Mouse (Mus musculus) monocyte, adult 5-6 weeks (primary cell): ENCODE measurements around the gene 9130230L23Rik. TPM values are rescaled to one million over a fixed set of nuclear protein-coding genes. Genes with fewer than 3 reads are reported as not detected.

Source experiments
- ATAC-seq: fragments of 153-309, 156-312 bp; replicated peaks from 2 replicates; pipeline ENCODE4 v1.8.0; 2017; ENCODE audit warnings: mild to moderate bottlenecking; ENCODE audit not compliant: low TSS enrichment, insufficient number of reproducible peaks, severe bottlenecking, poor library complexity, low FRiP score
- total RNA-seq: library from RNA; stranded (forward); fragments of 200-1000, 200-491, 200-594 nt; gene quantifications from 3 replicates; pipeline ENCODE4 v1.2.3, GENCODE M21; 2017

The 9130230L23Rik gene
- total RNA-seq, result 0.11 to 0.87 TPM in 2 of 3 replicates, not detected in the other

DNA sequence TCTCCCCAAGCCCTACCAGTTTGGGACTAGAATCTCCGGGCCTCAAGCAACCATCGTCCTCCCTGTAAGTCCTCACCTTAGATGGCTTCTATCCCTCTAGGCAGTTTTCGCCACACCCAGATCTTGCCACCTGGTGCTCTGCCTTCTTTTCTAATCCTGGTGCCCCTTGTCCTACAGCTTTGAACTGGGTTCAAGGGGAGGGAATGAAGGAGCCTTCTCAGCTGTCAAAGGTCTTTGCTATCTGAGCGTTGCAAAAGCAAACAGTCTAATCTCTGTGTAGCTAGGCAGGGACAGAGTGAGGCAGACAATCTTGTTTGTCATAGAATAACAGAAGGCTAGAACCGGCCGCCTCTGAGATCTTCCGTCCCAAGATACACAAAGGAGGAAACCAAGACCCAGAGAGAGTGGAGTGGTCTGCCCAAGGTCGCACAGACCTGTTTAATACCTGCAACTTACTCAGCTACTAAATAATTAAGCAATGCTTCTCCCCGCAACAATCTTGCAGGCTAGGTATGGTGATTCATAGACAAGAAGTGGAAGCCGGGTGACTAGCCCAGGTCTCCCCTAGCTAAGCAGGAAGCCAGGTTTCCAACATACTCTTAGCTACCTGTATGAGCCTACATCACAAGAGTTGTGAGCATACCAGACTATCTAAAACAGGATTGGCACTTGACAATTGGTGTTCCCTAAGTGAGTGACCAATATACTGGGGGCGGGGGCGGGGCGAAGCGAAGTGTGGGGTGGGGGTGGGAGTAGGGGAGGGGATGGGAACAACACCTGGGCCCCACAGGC lies at the start of gene 9130230L23Rik:
TSS of gene 9130230L23Rik (minus strand) at position 152 of the 792 bp plus-strand sequence.
- no peak for ATAC-seq

DNA sequence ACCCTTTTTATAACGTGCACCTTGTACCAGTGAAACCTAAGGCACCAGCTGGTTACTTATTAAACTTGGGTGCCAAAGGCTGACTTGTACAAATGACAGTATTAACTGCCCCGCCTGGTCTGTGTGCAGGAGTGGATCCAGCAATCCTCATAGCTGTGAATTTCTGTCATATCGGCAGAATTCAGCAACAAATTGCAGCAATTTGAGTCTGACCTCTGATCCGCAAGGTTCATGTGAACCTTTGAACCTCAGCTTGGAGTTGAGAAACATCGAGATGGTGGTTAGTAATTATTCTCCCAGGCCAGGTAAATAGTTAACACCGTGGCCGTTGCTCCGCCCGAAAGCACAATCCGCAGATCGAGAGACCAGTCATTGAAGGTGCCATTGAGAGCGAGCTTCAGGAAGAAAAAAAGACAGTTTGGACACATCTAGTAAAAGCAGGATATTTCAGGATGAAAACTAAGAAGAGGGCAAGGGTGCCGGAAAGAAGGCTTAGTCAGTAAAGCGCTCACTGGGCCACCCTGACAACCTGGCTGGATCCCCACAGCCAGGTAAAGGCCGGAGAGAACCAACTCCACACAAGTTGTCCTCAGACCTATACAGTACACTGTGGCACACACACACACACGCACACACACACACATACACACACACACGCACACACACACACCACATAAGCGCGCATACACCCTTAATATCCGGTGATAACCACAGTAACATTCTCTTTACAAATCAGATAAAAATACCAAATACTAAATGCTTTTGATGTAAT lies 48.9 kb upstream of the 9130230L23Rik start:
- no peak for ATAC-seq

DNA sequence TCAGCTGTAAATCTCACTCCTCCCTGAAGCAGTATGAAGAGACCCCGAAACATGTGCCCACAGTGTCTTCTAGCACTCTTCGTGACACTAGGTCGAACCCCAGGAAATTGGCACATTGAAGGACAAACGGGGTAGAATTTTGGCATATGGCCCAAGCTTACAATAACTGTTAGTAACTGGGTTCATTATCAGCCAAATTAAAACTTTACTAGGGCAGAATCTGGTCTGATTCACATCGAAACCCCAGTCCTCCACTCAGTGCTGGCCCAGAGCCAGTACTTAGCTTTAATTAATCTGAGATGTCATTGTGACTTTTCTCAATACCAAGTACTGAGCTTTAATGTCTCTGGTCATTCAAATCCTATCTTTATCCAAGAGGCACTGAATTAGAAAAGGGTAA lies 46.8 kb upstream of the 9130230L23Rik start:
- no peak for ATAC-seq

DNA sequence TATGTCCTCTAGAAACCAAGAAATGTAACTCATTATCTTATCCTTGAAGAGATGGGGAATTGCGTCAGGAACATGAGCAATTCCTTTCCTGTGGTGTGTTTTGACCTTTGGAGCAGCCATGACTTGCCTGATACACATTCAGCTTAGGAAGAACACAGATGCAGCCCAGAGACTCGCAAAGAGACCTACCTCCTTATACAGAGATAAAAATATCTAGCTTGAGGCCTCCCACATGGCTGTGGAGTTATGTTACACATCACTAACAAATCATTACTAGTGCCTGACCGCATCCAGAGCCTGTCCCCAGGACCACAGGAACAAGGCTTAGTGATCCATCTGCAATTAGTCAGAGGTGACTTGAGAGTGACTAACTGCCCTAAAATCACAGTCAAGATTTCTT lies 42.3 kb upstream of the 9130230L23Rik start:
- ATAC-seq, result no peak

DNA sequence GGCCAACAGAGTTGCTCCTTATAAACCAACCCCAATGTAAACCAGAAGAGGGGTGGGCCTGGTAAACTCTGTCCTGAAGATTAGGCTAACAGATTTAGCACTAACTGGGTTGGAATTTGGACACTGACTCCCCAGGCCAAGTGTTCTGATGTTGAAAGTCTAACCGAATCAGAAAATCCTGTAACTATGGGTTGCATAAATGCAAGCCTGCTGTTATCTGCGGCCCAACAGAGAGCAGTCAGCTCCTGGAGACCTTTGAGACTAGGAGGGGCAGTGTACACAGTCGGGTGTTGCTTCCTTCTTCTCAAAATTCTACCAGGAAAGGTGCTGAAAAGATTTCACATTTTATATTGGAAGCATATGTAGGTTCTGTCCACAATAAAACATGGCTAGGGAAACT lies 39.8 kb upstream of the 9130230L23Rik start:
- no peak for ATAC-seq

DNA sequence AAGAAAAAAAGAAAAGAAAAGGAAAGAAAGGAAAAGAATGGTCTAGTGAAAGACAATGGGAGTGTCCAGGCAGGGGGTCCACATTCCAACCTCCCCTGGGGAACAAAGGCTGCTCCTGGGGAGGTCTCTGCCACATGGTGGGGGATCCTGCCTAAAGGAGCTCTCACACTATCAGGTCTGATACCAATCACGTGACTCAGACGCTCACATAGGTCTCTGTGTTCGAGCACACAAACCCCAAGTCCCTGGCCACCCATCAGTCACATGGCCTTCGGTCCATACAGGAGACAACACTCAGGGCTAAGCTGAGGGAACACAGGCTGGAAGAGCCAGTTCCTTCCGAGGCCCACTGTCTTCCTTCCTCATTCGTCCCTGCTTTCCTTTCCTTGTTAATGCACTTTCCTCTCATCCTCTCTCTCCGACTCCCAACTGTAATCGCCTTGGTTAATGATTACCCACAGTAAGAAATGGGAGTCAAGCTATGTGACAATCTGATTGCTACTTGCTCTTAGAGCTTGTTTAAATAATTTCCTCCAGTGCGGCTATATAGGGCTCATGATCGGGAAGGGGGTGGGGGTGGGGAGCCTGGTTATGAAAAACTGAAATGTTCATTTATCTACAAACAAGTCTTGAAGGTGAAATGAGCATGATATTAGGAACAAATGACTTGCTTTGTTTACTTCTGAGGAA lies 38.7 kb upstream of the 9130230L23Rik start:
- no peak; the same call in 1 of the 2 replicates for ATAC-seq

DNA sequence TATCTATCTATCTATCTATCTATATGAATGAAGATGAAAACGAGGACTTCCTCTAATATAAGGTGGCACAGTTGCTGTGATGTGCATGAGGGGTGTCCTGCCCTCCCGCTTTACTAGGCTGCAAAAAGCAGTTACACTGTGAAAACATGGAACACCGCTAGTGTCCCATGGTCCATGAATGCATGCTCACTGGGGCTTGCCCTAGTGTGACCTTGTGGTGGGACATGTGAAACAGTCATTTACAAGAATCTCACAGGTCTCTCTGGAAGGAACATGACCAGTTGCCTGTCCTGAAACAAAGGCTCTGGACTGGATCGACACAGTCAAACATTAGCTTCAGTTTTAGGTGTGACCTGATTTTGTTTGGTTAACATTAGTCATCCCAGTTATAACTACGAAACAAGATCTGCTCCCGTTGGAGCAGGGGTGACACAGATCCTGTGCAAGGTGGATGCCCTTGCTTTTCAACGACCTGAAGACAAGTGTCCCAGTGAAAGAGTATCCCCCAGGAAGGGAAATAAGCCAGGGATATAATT lies 36.7 kb upstream of the 9130230L23Rik start:
- ATAC-seq, result no peak

DNA sequence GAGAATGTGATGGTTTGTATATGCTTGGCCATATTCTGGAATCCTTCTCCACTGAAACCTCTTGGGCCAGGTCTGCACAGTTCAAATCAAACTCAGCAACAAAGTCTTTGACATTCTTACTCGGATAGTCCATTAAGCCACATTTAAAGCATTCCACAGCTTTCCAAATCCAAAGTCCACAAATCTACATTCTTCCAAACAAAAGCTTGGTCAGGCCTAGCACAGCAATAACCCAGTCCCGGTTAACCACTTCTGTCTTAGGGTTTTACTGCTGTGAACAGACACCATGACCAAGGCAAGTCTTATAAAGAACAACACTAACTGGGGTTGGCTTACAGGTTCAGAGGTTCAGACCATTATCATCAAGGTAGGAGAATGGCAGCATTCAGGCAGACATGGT lies 35.7 kb upstream of the 9130230L23Rik start:
- no peak for ATAC-seq

DNA sequence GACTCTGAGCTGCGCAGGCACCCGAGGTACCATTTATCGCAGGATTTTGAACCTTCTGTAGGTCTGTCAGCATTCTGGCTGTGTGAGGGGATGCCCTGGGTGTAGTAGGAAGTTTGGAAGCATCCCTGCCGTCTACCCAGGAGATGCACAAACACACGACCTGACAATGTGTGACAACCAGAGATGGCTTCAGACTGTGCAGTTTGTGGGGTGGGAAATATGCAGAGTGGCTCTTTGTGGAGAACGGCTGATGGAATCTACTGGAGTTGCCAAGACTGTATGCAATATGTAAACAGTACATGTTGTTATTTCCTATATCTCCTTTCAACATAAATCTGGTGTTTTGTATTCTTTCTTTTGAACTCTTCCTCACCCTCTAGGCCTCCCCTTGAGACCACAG lies 33.0 kb upstream of the 9130230L23Rik start:
- ATAC-seq, result no peak

DNA sequence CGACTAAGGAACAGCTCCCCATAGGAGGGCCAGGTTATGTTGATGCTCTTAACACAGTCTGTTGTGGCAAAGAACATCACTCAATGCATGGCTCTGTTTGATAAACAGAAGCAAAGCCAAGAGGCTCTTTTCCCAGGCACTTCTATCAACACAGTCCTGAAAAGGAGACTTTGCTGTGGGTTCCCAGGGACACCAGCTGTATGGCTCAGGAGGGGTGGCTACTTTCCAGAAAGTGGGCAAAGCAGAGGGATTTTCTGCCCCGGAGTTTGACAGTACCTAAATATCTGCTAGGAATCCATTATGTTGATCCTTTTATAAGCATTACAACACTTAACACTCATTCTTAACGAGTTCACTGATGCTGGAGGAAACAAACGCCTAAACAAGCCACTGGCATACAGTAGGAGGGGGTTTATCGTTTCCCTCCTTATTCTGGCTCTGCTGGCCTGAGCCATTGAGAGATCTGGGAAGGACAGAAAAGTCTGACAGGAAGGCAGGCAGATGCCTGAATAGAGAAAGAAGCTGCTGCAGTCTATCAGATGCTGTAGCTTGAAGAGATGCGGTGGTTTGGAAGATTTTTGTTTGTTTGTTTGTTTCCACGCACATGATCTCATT lies 32.5 kb upstream of the 9130230L23Rik start:
- no peak for ATAC-seq

DNA sequence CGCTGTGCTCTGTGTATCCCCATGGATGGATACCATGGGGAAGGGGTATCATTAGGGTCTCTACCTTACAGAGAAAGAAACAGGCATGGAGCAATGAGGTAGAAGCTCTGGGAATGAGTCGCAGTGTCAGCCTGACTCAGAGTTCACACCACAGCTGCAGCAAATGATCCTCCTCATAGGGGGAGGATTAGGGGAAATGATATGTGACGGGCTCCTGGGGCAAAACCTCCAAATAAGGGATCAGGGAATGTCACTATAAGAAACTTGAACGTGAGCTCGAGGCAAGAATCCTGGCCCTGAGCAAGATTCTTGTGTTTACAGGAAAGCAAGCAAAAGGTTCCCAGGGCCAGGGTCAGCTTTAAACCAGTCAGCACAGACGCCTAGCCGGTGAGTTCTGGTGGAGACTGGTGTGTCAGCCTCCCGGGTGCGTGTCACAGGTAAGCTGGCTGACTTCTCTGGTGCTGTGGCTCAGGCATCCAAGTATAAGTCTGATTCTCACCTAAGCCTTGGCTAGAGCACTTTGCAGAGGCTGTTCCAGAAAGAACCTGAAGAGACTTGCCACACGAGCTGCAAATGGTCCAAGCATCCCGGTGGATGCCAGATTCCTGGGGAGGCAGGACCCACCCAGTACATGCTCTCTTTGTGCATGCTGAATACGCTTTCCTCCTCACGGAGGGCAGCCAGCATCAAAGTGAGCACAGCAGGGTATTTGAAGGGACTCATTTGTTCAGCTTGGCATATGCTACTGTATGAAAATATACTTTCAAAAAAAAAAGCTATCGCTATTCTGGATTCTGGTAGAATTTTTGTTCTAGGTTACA lies 30.5 kb upstream of the 9130230L23Rik start:
- ATAC-seq, result no peak

DNA sequence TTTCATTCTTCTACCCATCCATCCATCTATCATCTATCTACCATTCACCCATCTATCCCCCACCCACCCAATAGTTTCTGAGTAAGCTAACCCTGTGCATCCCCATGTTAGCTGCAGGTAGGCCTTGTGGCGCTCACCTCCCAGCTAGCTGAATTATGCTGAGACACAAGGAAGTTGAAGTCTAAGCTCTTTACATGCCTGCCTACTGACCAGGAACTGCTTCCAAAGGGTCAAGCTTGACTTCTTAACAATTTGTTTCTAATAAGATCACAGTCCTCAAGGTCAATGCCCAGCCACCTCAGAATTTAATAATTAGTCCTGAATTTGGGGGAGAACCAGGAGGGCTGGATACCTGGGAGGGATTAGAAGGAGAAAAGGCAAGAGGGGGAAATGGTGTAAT lies 28.7 kb upstream of the 9130230L23Rik start:
- no peak for ATAC-seq

DNA sequence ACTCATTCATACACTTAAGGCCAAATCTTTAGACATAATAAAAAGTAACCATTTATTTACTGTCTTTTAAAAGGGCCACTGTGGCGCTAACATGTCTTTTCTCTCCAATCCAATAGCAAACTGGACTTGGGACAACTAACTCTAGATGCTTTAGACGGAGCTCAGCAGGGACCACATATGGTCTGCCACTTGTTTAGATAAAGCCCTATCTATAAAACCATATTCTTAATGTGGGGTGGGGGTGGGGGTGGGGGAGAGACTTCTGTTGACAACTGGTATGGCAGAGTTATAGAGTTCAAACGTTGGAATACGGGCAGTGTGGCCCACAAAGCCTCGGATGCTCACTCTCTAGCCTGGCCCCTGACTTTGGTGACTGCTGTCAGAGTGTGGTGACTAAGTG lies 27.6 kb upstream of the 9130230L23Rik start:
- ATAC-seq, result no peak

DNA sequence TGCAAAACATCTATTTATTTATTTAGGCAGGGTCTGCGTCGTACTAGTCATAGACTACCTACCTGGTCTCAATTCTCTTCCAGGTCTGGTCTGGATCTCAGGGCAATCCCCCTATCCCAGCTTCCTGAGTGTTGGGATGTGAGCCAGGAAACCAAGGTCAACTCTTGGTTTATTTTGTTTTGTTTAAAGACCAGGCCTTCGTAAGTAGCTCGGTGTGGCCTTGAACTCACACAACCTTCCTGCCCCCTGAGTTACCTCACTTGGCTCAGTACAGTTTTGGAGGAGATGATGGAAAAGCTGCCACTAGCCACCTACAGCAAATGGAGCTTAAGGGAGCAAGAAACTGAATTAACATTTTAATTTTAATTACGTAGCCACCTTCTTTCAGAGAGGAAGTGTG lies 24.1 kb upstream of the 9130230L23Rik start:
- no peak for ATAC-seq

DNA sequence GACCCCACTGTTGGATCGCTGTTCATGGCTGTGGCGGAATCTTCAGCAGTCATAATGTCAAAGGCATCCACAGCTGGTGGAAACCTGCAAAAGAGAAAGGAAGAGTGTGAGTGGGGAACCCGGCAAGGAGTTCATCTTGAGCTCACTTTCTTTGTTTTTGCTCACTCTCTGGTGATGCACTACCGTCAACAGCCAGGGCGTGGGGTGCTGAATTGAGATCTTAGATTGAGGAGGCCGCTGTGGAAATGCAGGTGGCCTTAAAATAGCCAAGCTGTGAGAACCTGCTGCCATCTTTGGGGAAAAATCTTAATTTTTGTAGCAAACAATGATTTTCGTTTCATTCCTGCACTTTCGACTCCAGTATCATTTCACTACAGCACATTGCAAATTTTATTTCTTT lies 23.1 kb upstream of the 9130230L23Rik start:
- no peak for ATAC-seq

DNA sequence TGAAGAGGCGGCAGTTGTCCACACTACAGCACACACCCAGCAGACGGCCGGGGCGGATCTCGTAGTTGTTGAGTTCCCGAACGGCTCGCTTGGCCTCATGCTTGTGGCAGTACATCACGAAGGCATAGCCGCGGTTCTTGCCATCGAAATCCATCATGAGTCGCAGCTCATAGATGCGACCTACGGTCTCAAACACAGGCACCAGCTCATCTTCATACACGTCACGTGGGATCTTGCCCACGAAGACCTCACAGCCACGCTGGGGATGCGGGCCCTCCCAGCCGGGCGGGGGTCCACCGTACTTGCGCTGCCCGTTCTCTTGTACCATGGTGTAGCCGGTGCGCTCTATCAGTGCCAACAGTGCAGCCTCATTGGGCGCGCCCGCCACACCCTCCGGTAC lies 22.7 kb upstream of the 9130230L23Rik start:
- no peak for ATAC-seq

DNA sequence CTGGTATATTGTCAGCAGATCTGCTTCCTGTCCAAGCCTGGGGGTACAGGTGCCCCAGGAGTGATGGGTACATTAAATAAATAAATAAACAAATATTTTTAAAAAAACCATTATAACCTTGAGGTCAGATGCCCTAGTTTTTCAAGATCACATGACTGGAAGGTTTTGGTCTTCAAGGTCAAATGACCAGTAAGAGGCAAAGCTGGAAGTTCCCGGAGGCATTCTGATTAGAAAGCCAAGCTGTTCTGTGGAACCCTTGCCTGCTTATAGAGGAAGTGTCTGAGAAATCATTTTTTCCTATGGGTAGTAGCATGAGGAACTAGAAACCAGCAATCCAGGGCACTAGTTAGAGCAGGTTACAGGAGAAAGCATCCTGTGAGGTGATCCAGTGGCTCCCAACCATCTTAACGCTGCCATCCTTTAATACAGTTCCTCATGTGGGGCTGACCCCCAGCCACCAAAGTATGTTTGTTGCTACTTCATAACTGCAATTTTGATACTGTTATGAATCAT lies 11.4 kb upstream of the 9130230L23Rik start:
- no peak for ATAC-seq

DNA sequence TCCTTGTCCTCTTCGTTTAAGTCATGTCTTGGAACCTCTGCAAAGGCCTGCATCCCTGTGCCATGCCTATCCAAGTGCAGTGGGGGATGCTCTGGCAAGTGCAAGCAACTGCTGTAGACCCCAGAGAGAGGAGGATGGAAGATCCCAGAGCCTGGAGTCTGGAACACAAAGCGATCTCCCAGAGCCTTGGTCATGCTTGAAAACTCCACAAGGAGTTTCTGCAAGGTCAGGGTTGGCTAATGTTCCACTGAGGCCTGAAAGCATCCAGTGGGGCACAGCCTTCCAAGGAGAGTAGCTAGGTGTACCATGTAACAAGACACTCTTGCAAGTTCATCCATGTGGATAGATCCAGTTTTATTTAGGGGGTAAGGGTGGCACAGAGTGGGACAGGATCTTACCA lies 10.4 kb upstream of the 9130230L23Rik start:
- ATAC-seq, result no peak
